Mouse (Mus musculus): ENCODE data around the gene Mogs.
A peak's percentile ranks its signal among the peaks of the same experiment; 100 is the strongest.

Gene Mogs

DNA sequence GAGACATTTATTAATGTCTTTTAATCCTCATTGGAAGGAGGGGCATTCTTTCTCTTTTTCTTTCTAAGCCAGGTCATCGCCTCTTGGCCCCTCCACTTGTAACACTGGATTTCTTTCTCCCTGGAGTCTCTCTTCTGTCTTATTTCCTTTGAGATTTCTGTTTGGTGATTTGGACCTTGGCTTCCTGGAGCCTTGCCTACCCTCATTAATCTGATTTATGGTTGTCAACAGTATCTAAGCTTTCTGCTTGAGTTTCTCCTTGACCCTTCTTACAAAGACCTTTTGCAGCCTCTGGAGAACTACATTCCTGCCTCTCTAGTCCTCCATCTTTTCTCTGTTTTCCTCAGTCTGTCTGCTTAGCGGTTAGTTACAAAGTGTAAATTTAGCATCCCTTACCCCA, 16.9 kb upstream of the Mogs start:
- peak; percentile 70 for DNase-seq

DNA sequence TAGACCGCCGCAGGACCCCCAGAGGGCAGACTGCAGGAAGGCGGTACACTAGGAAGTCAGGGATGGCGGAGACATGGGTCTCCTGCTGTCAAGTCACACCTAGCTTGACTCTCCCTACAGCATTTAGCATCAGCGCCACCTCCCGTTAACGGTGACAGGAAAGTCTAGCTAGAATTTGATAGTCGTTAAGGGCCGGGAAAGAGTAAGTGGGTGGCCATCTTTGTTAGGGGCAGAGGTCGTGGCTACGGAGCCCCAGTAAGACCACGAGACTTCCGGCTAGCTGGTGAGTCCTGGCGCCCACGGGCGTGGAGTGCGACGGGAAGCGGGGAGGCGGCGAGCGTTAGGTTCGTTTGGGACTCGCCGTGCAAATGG, 14.0 kb upstream of the Mogs start, which contains the start of the genes Ccdc142 and Gm42688:
Gene Ccdc142, plus strand, starts transcription at position 286 of the 372 bp plus-strand sequence.
Gene Gm42688, plus strand, starts transcription at position 302 of the 372 bp plus-strand sequence.
- peak; percentile 94 for DNase-seq

DNA sequence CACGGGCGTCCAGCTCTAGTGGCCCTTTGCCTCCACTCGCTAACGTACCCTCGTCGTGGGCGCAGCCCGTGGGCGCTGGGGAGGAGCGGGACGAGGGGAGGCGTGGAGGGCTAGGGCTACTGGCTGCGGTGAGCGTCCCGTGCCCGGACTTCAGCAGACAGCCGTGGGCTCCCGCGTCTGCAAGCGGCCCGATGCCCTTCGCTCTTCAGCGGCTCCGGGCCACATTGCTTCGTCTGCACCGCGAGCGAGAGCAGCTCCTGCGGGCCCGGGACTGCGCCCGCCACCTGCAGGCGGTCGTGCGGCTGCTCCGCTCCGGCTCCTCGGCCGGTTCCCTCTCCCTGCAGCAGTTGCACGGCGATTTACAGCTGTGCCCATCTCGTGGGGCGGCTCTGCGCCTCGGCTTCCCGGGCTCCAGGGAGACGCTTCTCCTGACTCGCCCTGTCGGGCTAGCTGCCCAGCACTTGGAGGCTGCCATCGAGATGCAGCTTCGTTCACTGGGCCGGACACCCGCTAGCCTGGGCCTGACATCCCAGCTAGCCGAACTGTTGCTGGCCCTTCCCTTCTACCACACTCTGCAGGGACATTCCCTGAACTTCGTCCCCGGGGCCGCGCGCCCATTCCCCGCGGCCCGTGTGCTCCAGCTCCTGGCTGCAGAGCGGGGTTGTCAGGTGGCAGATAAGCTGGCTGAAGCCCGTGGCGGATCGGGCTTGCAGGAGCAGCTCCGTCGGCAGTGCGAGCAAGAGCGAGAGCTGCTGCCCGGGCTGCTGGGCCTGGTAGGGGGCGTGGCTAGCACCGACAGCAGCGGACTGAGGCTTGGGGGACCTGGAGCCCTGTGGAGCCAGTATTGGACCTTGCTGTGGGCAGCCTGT, 13.4 kb upstream of the Mogs start:
- DNase-seq = peak; percentile 58

DNA sequence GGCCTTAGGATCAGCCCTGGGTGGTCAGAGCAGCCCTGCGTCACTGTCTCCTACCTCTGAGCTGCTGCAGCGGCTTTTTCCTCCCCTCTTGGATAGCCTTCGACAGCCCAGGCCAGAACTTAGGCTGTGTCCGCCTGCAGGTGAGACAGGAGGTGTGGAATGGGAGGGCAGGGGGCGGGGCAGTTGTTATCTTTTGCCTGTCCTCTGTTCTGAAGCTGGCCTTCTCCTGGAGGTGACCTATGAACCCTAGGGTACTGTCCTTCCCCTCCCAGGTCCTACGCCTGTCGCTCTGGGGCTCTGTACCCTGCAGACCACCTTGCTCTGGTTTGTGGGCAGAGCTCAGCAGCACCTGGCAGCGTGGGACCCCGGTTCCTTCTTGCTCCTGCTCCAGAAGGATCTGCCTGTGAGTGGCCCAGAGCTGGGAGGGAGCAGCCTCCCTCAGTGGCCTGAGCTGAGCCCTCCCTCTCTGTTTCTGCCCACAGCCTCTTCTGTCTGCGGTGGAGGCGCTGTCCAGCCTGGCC, 12.1 kb upstream of the Mogs start:
- peak; percentile 26 for DNase-seq

- no peak for DNase-seq
Measured at GRCm38 (mm10) chr6:83104158-83104557, 11.1 kb upstream of the Mogs start.

- DNase-seq = peak; percentile 71
Measured at GRCm38 (mm10) chr6:83107566-83108400, 7.5 kb upstream of the Mogs start.

DNA sequence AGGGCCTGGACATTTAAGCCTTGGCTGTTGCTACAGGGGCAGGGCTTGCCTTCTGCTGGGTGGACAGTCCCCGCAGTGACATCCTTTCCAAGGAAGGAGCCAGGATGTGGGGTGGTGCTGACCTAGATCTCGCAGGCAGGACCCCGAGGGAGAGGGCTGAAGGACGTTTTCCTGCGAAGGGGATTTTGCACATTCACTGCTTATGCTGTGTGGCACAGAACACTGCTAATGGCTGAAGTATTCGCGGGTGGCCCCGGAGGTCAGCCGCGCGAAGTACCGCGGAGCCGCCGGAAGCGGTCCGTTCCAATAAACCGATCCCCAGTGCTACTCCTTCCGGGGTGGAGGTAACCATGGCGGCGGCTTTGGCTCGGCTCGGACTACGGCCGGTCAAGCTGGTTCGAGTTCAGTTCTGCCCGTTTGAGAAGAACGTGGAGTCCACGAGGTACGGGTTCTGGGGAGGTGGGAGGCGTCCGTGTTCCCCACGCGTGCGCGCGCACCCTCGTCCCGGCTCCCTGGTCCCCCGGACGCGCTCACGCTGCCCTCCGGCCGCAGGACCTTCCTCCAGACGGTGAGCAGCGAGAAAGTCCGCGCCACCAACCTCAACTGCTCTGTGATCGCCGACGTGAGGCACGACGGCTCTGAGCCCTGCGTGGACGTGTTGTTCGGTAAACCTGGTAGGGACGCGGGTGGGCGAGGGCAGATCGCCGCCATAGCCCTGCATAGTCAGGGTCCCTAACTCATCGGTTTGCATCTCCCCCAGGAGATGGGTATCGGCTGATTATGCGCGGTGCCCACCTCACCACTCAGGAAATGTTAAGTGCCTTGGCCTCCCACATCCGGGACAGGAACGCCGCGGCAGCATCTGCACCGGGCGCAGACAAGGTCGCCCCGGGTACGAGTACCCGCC, 6.3 kb upstream of the Mogs start, which contains the start of gene Mrpl53:
Gene Mrpl53, plus strand, starts transcription at position 279 of the 907 bp plus-strand sequence.
- DNase-seq = peak; percentile 79

- DNase-seq = no peak
Measured at GRCm38 (mm10) chr6:83111510-83112136, 3.7 kb upstream of the Mogs start.

DNA sequence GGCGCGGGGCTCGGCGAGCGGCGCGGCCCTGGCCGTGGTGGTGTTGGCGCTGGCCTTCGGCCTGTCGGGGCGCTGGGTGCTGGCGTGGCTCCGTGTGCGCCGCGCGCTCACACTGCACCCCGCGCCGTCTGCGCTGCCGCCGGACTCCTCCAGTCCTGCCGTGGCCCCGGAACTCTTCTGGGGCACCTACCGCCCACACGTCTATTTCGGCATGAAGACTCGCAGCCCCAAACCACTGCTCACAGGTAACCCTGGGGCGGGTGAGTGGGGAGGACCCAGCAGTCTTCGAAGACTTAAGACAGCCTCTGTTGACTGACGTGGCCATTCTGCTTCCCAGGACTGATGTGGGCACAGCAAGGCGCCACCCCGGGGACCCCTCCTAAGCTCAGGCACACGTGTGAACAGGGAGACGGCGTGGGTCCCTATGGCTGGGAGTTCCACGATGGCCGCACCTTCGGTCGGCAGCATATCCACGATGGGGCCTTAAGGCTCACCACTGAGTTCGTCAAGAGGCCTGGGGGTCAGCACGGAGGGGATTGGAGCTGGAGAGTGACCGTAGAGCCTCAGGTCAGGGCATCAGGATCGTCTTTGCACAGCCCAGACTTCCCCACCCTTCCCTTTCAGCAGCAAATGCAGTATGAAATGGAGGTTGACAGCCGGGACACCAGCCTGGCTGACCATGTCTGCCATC, 531 bp downstream of the Mogs start:
- no peak for DNase-seq

DNA sequence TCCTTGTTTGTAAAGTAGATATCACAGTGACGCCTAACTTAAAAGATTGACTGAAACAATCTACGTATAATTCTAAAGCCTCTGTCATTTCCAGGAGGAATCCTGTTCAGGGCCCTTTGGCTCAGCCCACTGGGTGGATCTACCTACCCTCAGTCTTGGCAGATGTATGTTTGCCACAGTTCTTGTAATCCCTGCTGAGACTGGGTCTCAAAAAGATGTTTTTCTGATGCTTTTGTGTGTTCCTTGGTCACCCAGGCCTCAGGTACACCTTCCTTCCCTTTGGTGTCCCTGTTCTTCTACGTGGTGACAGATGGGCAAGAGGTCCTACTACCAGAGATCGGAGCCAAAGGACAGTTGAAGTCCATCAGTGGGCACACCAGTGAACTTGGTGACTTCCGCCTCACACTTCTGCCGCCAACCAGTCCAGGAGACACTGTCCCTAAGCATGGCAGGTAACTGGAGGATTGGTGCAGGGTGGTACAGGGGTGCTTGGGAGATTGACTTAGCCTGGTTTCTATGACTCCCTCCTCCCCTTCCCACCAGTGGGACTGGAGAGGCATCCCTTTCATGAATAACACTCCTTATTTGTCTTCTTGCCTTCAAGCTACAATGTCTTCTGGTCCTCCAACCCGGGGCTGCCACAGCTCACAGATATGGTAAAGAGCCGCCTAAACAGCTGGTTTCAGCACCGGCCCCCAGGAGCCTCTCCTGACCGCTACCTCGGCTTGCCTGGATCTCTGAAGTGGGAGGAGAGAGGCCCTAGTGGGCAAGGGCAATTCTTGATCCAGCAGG, 1.3 kb downstream of the Mogs start:
- no peak for DNase-seq

GRCm38 (mm10) chr6:83117165-83117438, 1.8 kb downstream of the Mogs start:
- DNase-seq = no peak

GRCm38 (mm10) chr6:83117616-83118015, 2.3 kb downstream of the Mogs start:
- no peak for DNase-seq

DNA sequence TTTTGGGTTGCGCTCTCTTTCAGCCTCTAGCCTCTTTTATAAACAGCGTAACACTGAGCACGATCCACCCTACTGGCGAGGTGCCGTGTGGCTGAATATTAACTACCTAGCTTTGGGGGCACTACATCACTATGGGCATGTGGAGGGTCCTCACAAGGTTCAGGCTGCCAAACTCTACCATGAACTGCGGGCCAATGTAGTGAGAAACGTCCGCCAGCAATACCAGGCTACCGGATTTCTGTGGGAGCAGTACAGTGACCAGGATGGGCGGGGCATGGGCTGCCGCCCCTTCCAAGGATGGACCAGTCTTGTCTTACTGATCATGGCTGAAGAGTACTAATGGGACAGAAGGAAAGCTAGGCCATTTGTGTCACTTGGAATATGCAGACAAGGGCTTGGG, 3.1 kb downstream of the Mogs start:
- DNase-seq = no peak

GRCm38 (mm10) chr6:83118825-83119733, 3.8 kb downstream of the Mogs start:
- no peak for DNase-seq

DNA sequence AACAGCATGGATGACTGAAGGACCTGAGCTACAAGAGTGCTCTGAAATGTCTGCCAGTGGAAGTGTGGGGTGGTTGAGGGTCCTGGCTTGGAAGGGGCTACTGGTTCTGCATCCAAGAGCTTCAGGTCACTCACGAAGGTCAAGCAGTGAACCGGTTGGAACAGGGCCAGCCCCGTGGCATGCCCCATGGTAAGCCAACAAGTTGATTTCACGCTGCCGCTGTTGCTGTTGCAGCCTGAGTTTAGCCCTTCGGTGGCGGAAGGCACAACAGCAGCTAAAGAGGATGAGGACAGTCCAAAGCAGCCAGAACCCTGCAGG, 4.4 kb downstream of the Mogs start:
- DNase-seq = peak; percentile 47

- DNase-seq = peak; percentile 99
Measured at GRCm38 (mm10) chr6:83120930-83121862, 5.9 kb downstream of the Mogs start, which contains the start of gene Wbp1. Wbp1 (minus strand) TSS chr6:83121559.

GRCm38 (mm10) chr6:83121863-83122710, 6.8 kb downstream of the Mogs start:
- no peak for DNase-seq
